Mouse (Mus musculus) cortical plate, adult 2 months (tissue): Measurements from ENCODE around the gene Eepd1.

Experiments used
- CTCF ChIP-seq: fragments of 200-500 bp; IDR thresholded peaks from 2 replicates; pipeline ENCODE4 v1.5.1; 2011; ENCODE audit warnings: mild to moderate bottlenecking, control low read depth, low read length; ENCODE audit not compliant: insufficient read depth; ENCODE audit errors: extremely low read depth
- POLR2A ChIP-seq: fragments of 200-500 bp; IDR thresholded peaks from 2 replicates; pipeline ENCODE4 v1.6.1; 2011; ENCODE audit warnings: mild to moderate bottlenecking, low read length, control low read depth; ENCODE audit not compliant: insufficient read depth; ENCODE audit errors: extremely low read depth

DNA sequence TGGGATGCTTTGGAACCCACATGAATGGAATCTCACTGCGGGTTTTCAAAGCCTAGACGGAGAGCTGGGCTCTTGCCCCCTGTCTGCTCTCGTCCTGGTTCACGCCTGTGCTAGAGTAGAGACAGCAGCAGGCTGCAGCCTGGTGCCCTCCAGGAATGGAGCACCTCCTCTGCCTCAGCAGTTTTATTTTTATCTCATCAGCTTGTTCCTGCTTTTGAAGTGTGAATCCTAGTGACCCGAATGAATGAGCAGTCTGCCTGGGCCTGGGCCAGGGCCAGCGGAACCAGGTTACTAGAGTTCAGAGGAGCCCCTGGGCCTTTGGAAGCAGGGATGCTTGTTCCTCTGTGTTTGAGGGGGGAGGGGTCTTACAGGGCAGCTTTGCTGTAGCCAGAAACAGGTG lies 37.8 kb downstream of the Eepd1 start:
- no peak for TF ChIP-seq POLR2A
- TF ChIP-seq CTCF = no peak
